13 mouse cellular contexts compared by ENCODE assay signal in genomic region chr11:72338437-72338871, GRCm38 (mm10). TPM values are rescaled to one million over a fixed set of nuclear protein-coding genes. Genes with fewer than 3 reads are reported as not detected.
DNase-seq lines count a peak whose midpoint lies in the region; ATAC-seq lines count a peak whose summit lies in the region.
"Had no signal": no experiment of that assay in that cellular context is flagged by ENCODE, and none has a peak within 500 bp of the region (broad histone marks: within the 10 kb centered on the region; RNA-seq: fewer than 3 reads in every experiment).

No protein-coding gene starts in this region.

- 29% methylated on average over 5 of the region's 5 CpGs for WGBS in midbrain, embryonic 10.5 days
- WGBS in midbrain, embryonic 16.5 days: 9% methylated on average over 5 of the region's 5 CpGs
- WGBS in liver, embryonic 11.5 days: 69% methylated on average over 5 of the region's 5 CpGs

- H3K9me3 ChIP-seq in midbrain, embryonic 10.5 days (replicated peaks): no peaks in the 10 kb centered on the region
- no peaks in the 10 kb centered on the region for H3K9me3 ChIP-seq in midbrain, embryonic 16.5 days (replicated peaks; ENCODE audit: control insufficient read depth, low read length, poor library complexity, severe bottlenecking)
- H3K9me3 ChIP-seq in liver, embryonic 11.5 days (ENCODE audit: control insufficient read depth, low read length): no peaks in the 10 kb centered on the region
- H3K9me3 ChIP-seq: embryonic facial prominence, embryonic 15.5 days; G1E had no signal

- no peak overlapping the region for H3K9ac ChIP-seq in midbrain, embryonic 16.5 days (ENCODE audit: low read depth, low read length)
- no peak overlapping the region for H3K9ac ChIP-seq in liver, embryonic 11.5 days (ENCODE audit: low read depth, low read length)
- H3K9ac ChIP-seq: embryonic facial prominence, embryonic 15.5 days had no signal

- peak; percentile 70 to 75 for DNase-seq in cerebellum, postnatal 10 days
- DNase-seq in cerebellum, adult 18-20 months: no peak
- DNase-seq in midbrain, embryonic 10.5 days (ENCODE audit: low spot score): peak; percentile 60
- peak; percentile 32 for DNase-seq in kidney, postnatal 10 days
- no peak for DNase-seq in ovary, adult 18-20 months (ENCODE audit: low spot score)
- DNase-seq in liver, embryonic 11.5 days (ENCODE audit: low spot score): no peak
- no peak for DNase-seq in thymus, postnatal 10 days (ENCODE audit: low spot score in 2 of 2)
- DNase-seq: gastrocnemius, postnatal 10 days; lung, adult 18-20 months; thymus, postnatal 36 days had no signal

- no peaks in the 10 kb centered on the region for H3K27me3 ChIP-seq in midbrain, embryonic 10.5 days (ENCODE audit: low read depth, poor library complexity, severe bottlenecking)
- no peaks in the 10 kb centered on the region for H3K27me3 ChIP-seq in midbrain, embryonic 16.5 days (ENCODE audit: control insufficient read depth, insufficient read depth, low read depth, low read length)
- no peaks in the 10 kb centered on the region; the same call in 1 of the 2 replicates for H3K27me3 ChIP-seq in liver, embryonic 11.5 days (replicated peaks; ENCODE audit: control insufficient read depth, insufficient read depth, low read length)
- H3K27me3 ChIP-seq: embryonic facial prominence, embryonic 15.5 days had no signal

- H3K36me3 ChIP-seq in midbrain, embryonic 10.5 days: no peaks in the 10 kb centered on the region
- H3K36me3 ChIP-seq in midbrain, embryonic 16.5 days (ENCODE audit: control insufficient read depth, insufficient read depth, low read length): no peaks in the 10 kb centered on the region
- no peaks in the 10 kb centered on the region for H3K36me3 ChIP-seq in liver, embryonic 11.5 days (ENCODE audit: control insufficient read depth, insufficient read depth, low read length)
- H3K36me3 ChIP-seq: embryonic facial prominence, embryonic 15.5 days; G1E had no signal

- H3K4me3 ChIP-seq in midbrain, embryonic 10.5 days: no peak overlapping the region
- H3K4me3 ChIP-seq in midbrain, embryonic 16.5 days (ENCODE audit: low read depth, low read length): no peak overlapping the region
- H3K4me3 ChIP-seq in liver, embryonic 11.5 days (ENCODE audit: low read depth, low read length): no peak overlapping the region
- H3K4me3 ChIP-seq: embryonic facial prominence, embryonic 15.5 days had no signal

- peaks cover 35% of the 10 kb centered on the region for H3K4me1 ChIP-seq in midbrain, embryonic 10.5 days
- peaks cover 3% of the 10 kb centered on the region; the same call in 1 of the 2 replicates for H3K4me1 ChIP-seq in midbrain, embryonic 16.5 days (ENCODE audit: control insufficient read depth, insufficient read depth, low read length)
- no peaks in the 10 kb centered on the region for H3K4me1 ChIP-seq in liver, embryonic 11.5 days (replicated peaks; ENCODE audit: control insufficient read depth, insufficient read depth, low read length)

- no peak overlapping the region for H3K4me2 ChIP-seq in midbrain, embryonic 16.5 days (ENCODE audit: low read length)
- H3K4me2 ChIP-seq in liver, embryonic 11.5 days: no peak overlapping the region
- H3K4me2 ChIP-seq: embryonic facial prominence, embryonic 15.5 days had no signal

- no peak for ATAC-seq in midbrain, embryonic 16.5 days
- ATAC-seq in liver, embryonic 11.5 days (replicated peaks; ENCODE audit: low FRiP score): no peak

- peak overlapping the region; percentile 77 for H3K27ac ChIP-seq in midbrain, embryonic 10.5 days (replicated peaks)
- H3K27ac ChIP-seq in midbrain, embryonic 16.5 days (ENCODE audit: low read length): no peak overlapping the region
- no peak overlapping the region for H3K27ac ChIP-seq in liver, embryonic 11.5 days (ENCODE audit: low read depth, low read length)
- H3K27ac ChIP-seq: embryonic facial prominence, embryonic 15.5 days had no signal

RNA-seq across cellular contexts. Expression of gene Tekt1, which starts 23.8 kb away (rescaled TPM):
- 6.1 and 6.8 TPM in 2 replicates for polyA plus RNA-seq in midbrain, embryonic 10.5 days (2016; fragmentation: Nextera tagmentation; extraction: Ambion mirVana)
- 11.1 and 13.5 TPM in 2 replicates for polyA plus RNA-seq in midbrain, embryonic 16.5 days (2015; fragmentation: Nextera tagmentation; extraction: Ambion mirVana)
- polyA plus RNA-seq in liver, embryonic 11.5 days (2014; fragmentation: Nextera tagmentation; extraction: Ambion mirVana): 1.1 and 1.3 TPM in 2 replicates
- polyA plus RNA-seq: G1E had no signal

RNA-seq across cellular contexts. Expression of gene Fbxo39, which starts 24.2 kb away (rescaled TPM):
- not detected in 2 replicates for polyA plus RNA-seq in midbrain, embryonic 10.5 days (2016; fragmentation: Nextera tagmentation; extraction: Ambion mirVana)
- polyA plus RNA-seq in midbrain, embryonic 16.5 days (2015; fragmentation: Nextera tagmentation; extraction: Ambion mirVana): not detected in 2 replicates
- not detected in 2 replicates for polyA plus RNA-seq in liver, embryonic 11.5 days (2014; fragmentation: Nextera tagmentation; extraction: Ambion mirVana)
- polyA plus RNA-seq: embryonic facial prominence, embryonic 15.5 days; G1E had no signal

RNA-seq across cellular contexts. Expression of gene Xaf1, which starts 37.0 kb away (rescaled TPM):
- 1.5 and 2.5 TPM in 2 replicates for polyA plus RNA-seq in midbrain, embryonic 10.5 days (2016; fragmentation: Nextera tagmentation; extraction: Ambion mirVana)
- polyA plus RNA-seq in midbrain, embryonic 16.5 days (2015; fragmentation: Nextera tagmentation; extraction: Ambion mirVana): 1.0 and 2.2 TPM in 2 replicates
- 2.7 and 2.8 TPM in 2 replicates for polyA plus RNA-seq in liver, embryonic 11.5 days (2014; fragmentation: Nextera tagmentation; extraction: Ambion mirVana)

Comparison
In these comparisons a context has a peak if more than half of its experiments do, and no peak if none do; other contexts are left out.
1. DNase-seq: peak in cerebellum, postnatal 10 days (2 of 2), midbrain, embryonic 10.5 days (single experiment) and kidney, postnatal 10 days (single experiment); none in cerebellum, adult 18-20 months (0 of 2), ovary, adult 18-20 months (single experiment), liver, embryonic 11.5 days (single experiment) and thymus, postnatal 10 days (0 of 2).